Mouse (Mus musculus) hindbrain, embryonic 13.5 days (tissue): ENCODE data around the gene Pdhx. TPM values are rescaled to one million over a fixed set of nuclear protein-coding genes. Genes with fewer than 3 reads are reported as not detected.

Experiments
- ATAC-seq: fragments of 200-750 bp; cut with Nextera tagmentation; 2 replicates; pipeline ENCODE4 v1.8.0; 2017; ENCODE audit warnings: moderate TSS enrichment; ENCODE audit not compliant: low FRiP score
- H3K27ac ChIP-seq: fragments of 300-500 bp; sonication (generic); 2 replicates; pipeline ENCODE4 v1.5.1; 2015; ENCODE audit warnings: inconsistent platforms, mild to moderate bottlenecking, moderate library complexity
- H3K27me3 ChIP-seq: fragments of 300-500 bp; sonication (generic); 2 replicates; pipeline ENCODE4 v1.6.1; 2015; ENCODE audit warnings: mild to moderate bottlenecking, inconsistent platforms
- H3K36me3 ChIP-seq: fragments of 300-500 bp; sonication (generic); 2 replicates; pipeline ENCODE4 v1.6.1; 2015; ENCODE audit warnings: mild to moderate bottlenecking, inconsistent platforms
- H3K4me1 ChIP-seq: fragments of 300-500 bp; sonication (generic); replicated peaks from 2 replicates; pipeline ENCODE4 v1.6.1; 2015; ENCODE audit warnings: inconsistent platforms
- H3K4me2 ChIP-seq: fragments of 300-500 bp; sonication (generic); 2 replicates; pipeline ENCODE4 v1.6.1; 2015; ENCODE audit warnings: inconsistent platforms, mild to moderate bottlenecking, moderate library complexity
- H3K4me3 ChIP-seq: fragments of 300-500 bp; sonication (generic); 2 replicates; pipeline ENCODE4 v1.5.1; 2015; ENCODE audit warnings: mild to moderate bottlenecking, inconsistent platforms
- H3K9ac ChIP-seq: fragments of 300-500 bp; sonication (generic); 2 replicates; pipeline ENCODE4 v1.6.1; 2015; ENCODE audit warnings: mild to moderate bottlenecking, inconsistent platforms
- H3K9me3 ChIP-seq: fragments of 300-500 bp; sonication (generic); 2 replicates; pipeline ENCODE4 v1.6.1; 2016; ENCODE audit warnings: inconsistent platforms
- WGBS: fragments of 180-500 bp; shearing (Covaris S2); methylation state at CpG from one replicate; pipeline ENCODE4 v1.1.7; 2015; 5-methylcytosine and 5-hydroxymethylcytosine counted together
- polyA plus RNA-seq: library from polyadenylated mRNA; unstranded; fragments of >200 nt; fragmentation: Nextera tagmentation; extraction: Ambion mirVana; gene quantifications from 2 replicates; pipeline ENCODE4 v1.2.1, GENCODE M21; 2015

The Pdhx gene
- polyA plus RNA-seq, 1 experiment from 2014 or later, result 61.3 TPM

- 77% methylated on average over 7 of the region's 7 CpGs for WGBS
These were observed 68.7 kb downstream of the Pdhx start for GRCm38 (mm10) chr2:103004599-103004998.

GRCm38 (mm10) chr2:102999153-102999575 lies 74.1 kb downstream of the Pdhx start:
- Histone ChIP-seq H3K27me3 (no peaks in the 10 kb centered on the region), H3K4me3 (no peak overlapping the region), H3K9me3 (no peaks in the 10 kb centered on the region), H3K9ac (no peak overlapping the region), H3K4me1 (0 out of 2 replicates have a peak, but pooled peaks cover 5% of the 10 kb centered on the region), H3K27ac (no peak overlapping the region), H3K4me2 (no peak overlapping the region), H3K36me3 (no peaks in the 10 kb centered on the region)
- 75% methylated on average over 6 of the region's 6 CpGs for WGBS
- ATAC-seq, result no peak

More at GRCm38 (mm10) chr2:103004599-103004998, 68.7 kb downstream of the Pdhx start:
- Histone ChIP-seq H3K9ac (no peak overlapping the region), H3K36me3 (no peaks in the 10 kb centered on the region), H3K4me1 (0 out of 2 replicates have a peak, but pooled peaks cover 2% of the 10 kb centered on the region), H3K27me3 (no peaks in the 10 kb centered on the region), H3K4me2 (no peak overlapping the region), H3K4me3 (no peak overlapping the region), H3K9me3 (no peaks in the 10 kb centered on the region), H3K27ac (no peak overlapping the region)
- no peak for ATAC-seq

- Histone ChIP-seq H3K4me3 (no peak overlapping the region), H3K4me2 (no peak overlapping the region), H3K9ac (no peak overlapping the region), H3K9me3 (no peaks in the 10 kb centered on the region), H3K4me1 (0 out of 2 replicates have a peak, but pooled peaks cover 5% of the 10 kb centered on the region), H3K27ac (no peak overlapping the region), H3K27me3 (no peaks in the 10 kb centered on the region), H3K36me3 (no peaks in the 10 kb centered on the region)
- WGBS, result 19% methylated on average over 5 of the region's 5 CpGs
- no peak for ATAC-seq
These were observed 75.0 kb downstream of the Pdhx start for GRCm38 (mm10) chr2:102998356-102998755.

DNA sequence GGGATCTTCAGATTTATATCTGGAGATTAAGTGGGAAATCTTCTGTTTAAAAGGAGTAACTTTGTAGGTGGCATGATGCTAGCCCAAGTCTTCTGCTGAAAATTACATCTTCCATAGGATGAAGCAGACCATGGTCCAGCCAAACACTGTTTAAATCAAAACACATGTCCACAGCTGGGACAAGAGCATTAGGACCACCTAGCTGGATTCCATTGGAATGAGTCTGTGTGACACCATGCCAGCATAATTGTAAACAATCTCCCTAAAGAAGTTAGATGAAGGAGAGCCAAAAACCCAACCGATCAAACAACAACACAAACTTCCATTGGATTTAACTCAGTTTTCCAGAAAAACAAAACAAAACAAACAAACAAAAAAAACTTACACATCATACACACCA lies 75.4 kb downstream of the Pdhx start:
- Histone ChIP-seq H3K27me3 (no peaks in the 10 kb centered on the region), H3K36me3 (no peaks in the 10 kb centered on the region), H3K4me2 (no peak overlapping the region), H3K9ac (no peak overlapping the region), H3K4me3 (no peak overlapping the region), H3K9me3 (no peaks in the 10 kb centered on the region), H3K4me1 (0 out of 2 replicates have a peak, but pooled peaks cover 5% of the 10 kb centered on the region), H3K27ac (no peak overlapping the region)
- 89% methylated on average over 1 of the region's 1 CpGs for WGBS
- no peak for ATAC-seq

DNA sequence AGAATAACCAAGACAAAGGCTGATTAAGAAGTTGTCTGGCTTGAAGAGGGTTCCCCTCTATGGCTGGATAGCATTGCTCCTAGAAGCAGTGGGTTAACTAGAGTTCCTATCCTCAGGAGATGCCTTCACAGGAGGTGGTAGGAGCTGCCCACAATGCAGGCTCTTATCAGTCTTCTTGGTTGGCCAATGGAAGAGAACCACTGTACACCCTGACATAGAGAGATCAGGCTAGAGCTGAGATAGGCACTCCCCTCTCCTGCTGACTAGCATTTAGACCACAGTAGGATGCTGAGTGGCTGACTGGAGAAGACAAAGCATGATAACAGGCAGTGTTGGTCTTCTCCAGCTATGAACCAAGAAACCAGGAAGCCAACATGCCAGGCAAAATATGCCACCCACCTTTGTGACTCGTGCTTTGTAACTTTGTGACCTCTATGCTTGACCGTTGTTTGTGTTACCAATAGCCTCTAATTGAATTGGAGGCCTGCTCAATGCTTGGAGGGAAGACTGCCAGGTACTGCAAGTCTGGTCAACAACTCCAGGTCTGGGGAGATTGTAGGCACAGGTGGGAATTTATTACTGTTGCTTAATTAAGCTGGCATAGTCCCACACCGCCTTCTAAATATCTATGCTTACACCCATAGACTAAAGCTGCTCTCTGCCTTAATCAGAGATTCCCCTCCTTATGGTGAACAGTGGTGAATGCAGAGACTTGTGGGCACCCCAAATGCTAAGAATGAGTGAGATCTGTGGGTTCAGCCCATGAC lies 79.3 kb downstream of the Pdhx start:
- no peak for ATAC-seq
- H3K4me3 ChIP-seq, result no peak overlapping the region
- H3K27ac ChIP-seq, result no peak overlapping the region
- no peaks in the 10 kb centered on the region for H3K27me3 ChIP-seq
- H3K36me3 ChIP-seq, result no peaks in the 10 kb centered on the region
- H3K4me1 ChIP-seq, result 0 out of 2 replicates have a peak, but pooled peaks cover 5% of the 10 kb centered on the region
- no peak overlapping the region for H3K9ac ChIP-seq
- H3K9me3 ChIP-seq, result no peaks in the 10 kb centered on the region
- 93% methylated on average over 3 of the region's 3 CpGs for WGBS
- H3K4me2 ChIP-seq, result no peak overlapping the region

DNA sequence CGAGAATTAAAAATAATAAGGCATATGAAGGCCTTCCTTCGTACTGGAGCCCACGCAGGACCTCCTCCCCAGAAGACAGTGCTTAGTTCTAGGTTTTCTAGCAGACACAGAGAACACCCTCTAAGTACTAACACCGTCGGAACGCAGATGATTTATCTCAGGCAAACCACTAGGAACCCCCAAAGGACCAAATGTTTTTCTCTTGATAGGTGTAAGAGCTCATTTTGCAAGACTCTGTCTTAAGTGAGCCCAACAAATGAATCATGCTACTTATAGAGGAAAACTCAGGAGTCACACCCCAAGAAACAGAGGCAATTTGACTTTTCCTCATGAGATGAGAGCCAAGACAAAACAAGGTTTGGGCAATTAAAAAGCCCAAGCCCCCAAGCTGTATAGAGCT lies 80.9 kb downstream of the Pdhx start:
- ATAC-seq, result no peak
- no peak overlapping the region for H3K27ac ChIP-seq
- H3K4me3 ChIP-seq, result no peak overlapping the region
- no peaks in the 10 kb centered on the region for H3K4me1 ChIP-seq
- H3K9ac ChIP-seq, result no peak overlapping the region
- H3K4me2 ChIP-seq, result no peak overlapping the region
- 92% methylated on average over 6 of the region's 6 CpGs for whole genome bisulfite sequencing
- no peaks in the 10 kb centered on the region for H3K9me3 ChIP-seq
- H3K36me3 ChIP-seq, result no peaks in the 10 kb centered on the region
- H3K27me3 ChIP-seq, result no peaks in the 10 kb centered on the region

GRCm38 (mm10) chr2:102990301-102990702 lies 83.0 kb downstream of the Pdhx start:
- no peak for ATAC-seq
- no peaks in the 10 kb centered on the region for H3K36me3 ChIP-seq
- H3K27ac ChIP-seq, result no peak overlapping the region
- no peak overlapping the region for H3K4me3 ChIP-seq
- H3K4me2 ChIP-seq, result no peak overlapping the region
- H3K9me3 ChIP-seq, result no peaks in the 10 kb centered on the region
- 74% methylated on average over 2 of the region's 2 CpGs for WGBS
- H3K9ac ChIP-seq, result no peak overlapping the region
- no peaks in the 10 kb centered on the region for H3K4me1 ChIP-seq
- no peaks in the 10 kb centered on the region for H3K27me3 ChIP-seq

GRCm38 (mm10) chr2:102989446-102989845 lies 83.9 kb downstream of the Pdhx start:
- Histone ChIP-seq H3K27me3 (no peaks in the 10 kb centered on the region), H3K4me3 (no peak overlapping the region), H3K4me2 (no peak overlapping the region), H3K4me1 (no peaks in the 10 kb centered on the region), H3K9me3 (no peaks in the 10 kb centered on the region), H3K9ac (no peak overlapping the region), H3K27ac (no peak overlapping the region), H3K36me3 (no peaks in the 10 kb centered on the region)
- ATAC-seq, result no peak
- WGBS, result 96% methylated on average over 1 of the region's 1 CpGs

DNA sequence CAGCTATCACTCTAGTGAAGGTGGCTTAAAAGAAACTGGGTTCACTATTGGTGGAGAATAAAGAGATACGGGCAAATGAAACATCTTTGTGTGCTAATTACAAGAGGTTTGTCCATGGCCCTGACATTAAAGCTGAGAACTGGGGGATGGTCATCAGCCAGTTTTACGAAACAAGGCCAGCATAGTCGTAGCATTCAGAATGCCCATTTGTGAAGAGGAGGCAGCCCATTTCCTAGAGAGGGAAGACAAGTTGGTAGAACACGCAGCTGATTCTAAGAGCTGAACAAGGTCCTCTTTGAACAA lies 85.7 kb downstream of the Pdhx start:
- Histone ChIP-seq H3K4me2 (no peak overlapping the region), H3K9ac (no peak overlapping the region), H3K27me3 (no peaks in the 10 kb centered on the region), H3K4me3 (no peak overlapping the region), H3K27ac (no peak overlapping the region), H3K4me1 (no peaks in the 10 kb centered on the region), H3K9me3 (no peaks in the 10 kb centered on the region), H3K36me3 (no peaks in the 10 kb centered on the region)
- no peak for ATAC-seq
- WGBS, result 92% methylated on average over 4 of the region's 4 CpGs

GRCm38 (mm10) chr2:102986964-102987707 lies 86.2 kb downstream of the Pdhx start:
- WGBS, result 89% methylated on average over 6 of the region's 6 CpGs
- ATAC-seq, result no peak
- Histone ChIP-seq H3K27ac (no peak overlapping the region), H3K4me2 (no peak overlapping the region), H3K9me3 (no peaks in the 10 kb centered on the region), H3K4me3 (no peak overlapping the region), H3K4me1 (no peaks in the 10 kb centered on the region), H3K36me3 (no peaks in the 10 kb centered on the region), H3K9ac (no peak overlapping the region), H3K27me3 (no peaks in the 10 kb centered on the region)

- H3K4me2 ChIP-seq, result no peak overlapping the region
- no peak overlapping the region for H3K4me3 ChIP-seq
- H3K4me1 ChIP-seq, result no peaks in the 10 kb centered on the region
- 76% methylated on average over 3 of the region's 3 CpGs for WGBS
- no peaks in the 10 kb centered on the region for H3K9me3 ChIP-seq
- no peaks in the 10 kb centered on the region for H3K36me3 ChIP-seq
- no peak for ATAC-seq
- no peak overlapping the region for H3K27ac ChIP-seq
- H3K27me3 ChIP-seq, result no peaks in the 10 kb centered on the region
- no peak overlapping the region for H3K9ac ChIP-seq
These were observed 86.9 kb downstream of the Pdhx start for GRCm38 (mm10) chr2:102986424-102986823.

- no peaks in the 10 kb centered on the region for H3K36me3 ChIP-seq
- no peaks in the 10 kb centered on the region for H3K4me1 ChIP-seq
- no peak overlapping the region for H3K4me3 ChIP-seq
- no peak overlapping the region for H3K27ac ChIP-seq
- no peaks in the 10 kb centered on the region for H3K9me3 ChIP-seq
- no peak overlapping the region for H3K4me2 ChIP-seq
- no peaks in the 10 kb centered on the region for H3K27me3 ChIP-seq
- no peak overlapping the region for H3K9ac ChIP-seq
- 84% methylated on average over 2 of the region's 2 CpGs for WGBS
- ATAC-seq, result no peak
These were observed 90.5 kb downstream of the Pdhx start for GRCm38 (mm10) chr2:102982822-102983221.
